Mouse (Mus musculus) limb, embryonic 14.5 days (tissue): ENCODE measurements around the gene Atf6b. TPM values are rescaled to one million over a fixed set of nuclear protein-coding genes. Genes with fewer than 3 reads are reported as not detected.

Experiments used
- ATAC-seq: fragments of 200-750 bp; cut with Nextera tagmentation; 2 replicates; pipeline ENCODE4 v1.8.0; 2017; ENCODE audit warnings: low read depth, moderate number of reproducible peaks, moderate TSS enrichment; ENCODE audit not compliant: low FRiP score
- DNase-seq: peaks from one replicate; pipeline ENCODE4 v3.0.0-alpha.2; 2015; ENCODE audit warnings: low spot score
- H3K27ac ChIP-seq: fragments of 300-500 bp; sonication (generic); replicated peaks from 2 replicates; pipeline ENCODE4 v1.5.1; 2014; ENCODE audit warnings: low read depth, mild to moderate bottlenecking, low read length, moderate library complexity, mixed read lengths
- H3K27me3 ChIP-seq: fragments of 300-500 bp; sonication (generic); 2 replicates; pipeline ENCODE4 v1.6.1; 2014; ENCODE audit warnings: low read length, mixed read lengths; ENCODE audit not compliant: control insufficient read depth, insufficient read depth
- H3K36me3 ChIP-seq: fragments of 300-500 bp; sonication (generic); 2 replicates; pipeline ENCODE4 v1.6.1; 2014; ENCODE audit warnings: mild to moderate bottlenecking, low read length, moderate library complexity, mixed read lengths; ENCODE audit not compliant: control insufficient read depth, insufficient read depth
- H3K4me1 ChIP-seq: fragments of 300-500 bp; sonication (generic); 2 replicates; pipeline ENCODE4 v1.6.1; 2014; ENCODE audit warnings: antibody characterized with exemption, low read length, mixed read lengths; ENCODE audit not compliant: control insufficient read depth, insufficient read depth
- H3K4me2 ChIP-seq: fragments of 300-500 bp; sonication (generic); replicated peaks from 2 replicates; pipeline ENCODE4 v1.6.1; 2014; ENCODE audit warnings: low read depth, mild to moderate bottlenecking, low read length, moderate library complexity; ENCODE audit not compliant: severe bottlenecking
- H3K4me3 ChIP-seq: fragments of 300-500 bp; sonication (generic); replicated peaks from 2 replicates; pipeline ENCODE4 v1.5.1; 2014; ENCODE audit warnings: low read length
- H3K9ac ChIP-seq: fragments of 300-500 bp; sonication (generic); 2 replicates; pipeline ENCODE4 v1.6.1; 2014; ENCODE audit warnings: mild to moderate bottlenecking, low read depth, low read length, moderate library complexity; ENCODE audit not compliant: severe bottlenecking
- H3K9me3 ChIP-seq: fragments of 300-500 bp; sonication (generic); 2 replicates; pipeline ENCODE4 v1.6.1; 2016; ENCODE audit warnings: low read length; ENCODE audit not compliant: control insufficient read depth
- POLR2A ChIP-seq: fragments of 200-500 bp; IDR thresholded peaks from 2 replicates; pipeline ENCODE4 v1.8.0; 2012; ENCODE audit warnings: inconsistent platforms, mild to moderate bottlenecking, moderate library complexity, borderline replicate concordance; ENCODE audit not compliant: insufficient read depth, insufficient read length; ENCODE audit errors: extremely low read depth
- WGBS: fragments of 180-500 bp; shearing (Covaris S2); extraction: QIAGEN DNeasy Blood & Tissue Kit; methylation state at CpG from one replicate; pipeline ENCODE4 v1.1.7; 2014; 5-methylcytosine and 5-hydroxymethylcytosine counted together
- polyA plus RNA-seq, 2 experiments: library from polyadenylated mRNA; depleted of rRNA in 1 of 2; stranded (reverse) in 1 of 2; unstranded in 1 of 2; fragments of >200 nt; fragmentation: Nextera tagmentation in 1 of 2; extraction: Ambion mirVana in 1 of 2; gene quantifications; 2 replicates each; pipeline versions ENCODE4 v1.2.1 to v1.2.3; 2012 to 2014

The Atf6b gene
- polyA plus RNA-seq, 2 experiments, result 68.3 to 104 TPM

DNA sequence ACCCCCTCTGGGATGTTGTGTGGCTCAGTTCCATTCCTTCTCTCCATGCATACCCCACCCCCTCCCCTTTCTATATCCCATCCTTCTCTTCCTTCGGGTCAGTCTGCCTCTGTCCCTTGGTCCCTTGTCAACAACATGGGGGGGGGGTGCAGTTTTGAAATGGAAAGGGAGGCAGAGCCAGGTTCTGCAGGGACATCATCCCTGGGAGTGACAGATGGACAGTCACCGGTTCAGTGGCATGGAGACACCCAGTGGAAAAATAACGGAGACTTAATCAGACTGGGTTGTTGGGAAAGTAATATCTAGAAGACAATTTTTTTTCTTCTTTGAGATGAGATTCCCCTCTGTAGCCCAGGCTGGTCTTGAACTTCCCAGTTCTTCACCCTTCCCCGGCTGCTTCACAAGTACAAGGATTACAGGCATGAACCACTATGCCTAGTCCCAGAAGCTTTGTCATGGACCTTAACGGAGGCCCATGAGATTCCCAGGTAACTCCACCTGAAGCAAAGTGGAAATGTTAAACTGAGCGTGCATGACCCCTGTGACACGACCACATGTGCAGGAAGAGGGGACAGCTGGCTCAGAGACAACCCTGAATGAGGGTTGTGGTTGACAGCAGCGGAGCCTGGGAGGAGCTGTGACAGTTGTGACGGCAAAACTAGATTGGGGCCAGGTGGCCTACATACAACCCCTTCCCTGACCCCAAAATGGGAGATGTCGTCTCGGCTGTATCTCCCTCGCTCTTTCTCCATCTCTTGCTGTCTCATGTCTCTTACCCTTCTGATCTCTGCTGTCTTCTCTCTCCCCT is 16.9 kb upstream of the Atf6b start:
- ATAC-seq (no peak), DNase-seq (no peak)
- 17% methylated on average over 12 of the region's 12 CpGs for WGBS
- no peak for TF ChIP-seq POLR2A
- Histone ChIP-seq H3K4me2 (peak overlapping the region; percentile 78; the same call in 1 of the 2 replicates), H3K36me3 (peaks cover 8% of the 10 kb centered on the region), H3K4me3 (peak overlapping the region; percentile 81; the same call in 1 of the 2 replicates), H3K27me3 (peaks cover 36% of the 10 kb centered on the region), H3K4me1 (peaks cover 30% of the 10 kb centered on the region), H3K27ac (no peak overlapping the region), H3K9ac (no peak overlapping the region), H3K9me3 (no peaks in the 10 kb centered on the region)

DNA sequence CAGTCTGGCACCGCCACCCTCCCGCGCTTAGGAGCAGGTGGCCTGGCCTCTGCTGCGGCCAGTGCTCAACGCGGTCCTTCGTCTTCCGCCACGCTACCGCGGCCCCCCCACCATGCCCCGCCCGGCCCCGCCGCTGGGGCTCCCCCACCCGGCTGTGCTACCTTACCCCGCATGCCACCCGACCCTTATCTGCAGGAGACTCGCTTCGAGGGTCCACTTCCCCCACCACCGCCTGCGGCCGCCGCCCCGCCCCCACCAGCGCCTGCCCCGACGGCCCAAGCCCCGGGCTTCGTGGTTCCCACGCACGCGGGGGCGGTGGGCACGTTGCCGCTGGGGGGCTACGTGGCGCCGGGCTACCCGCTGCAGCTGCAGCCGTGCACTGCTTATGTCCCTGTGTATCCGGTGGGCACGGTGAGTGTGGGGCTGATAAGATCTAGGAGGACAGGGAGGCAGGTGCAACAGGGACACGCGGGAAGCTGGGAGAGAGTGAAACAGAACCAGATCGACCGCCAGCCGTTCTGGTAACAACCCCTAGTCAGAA is 16.1 kb upstream of the Atf6b start:
- peaks cover 30% of the 10 kb centered on the region for H3K4me1 ChIP-seq
- H3K9ac ChIP-seq, result no peak overlapping the region
- no peak for TF ChIP-seq POLR2A
- peak overlapping the region; percentile 38 for H3K4me3 ChIP-seq
- no peak overlapping the region for H3K27ac ChIP-seq
- ATAC-seq, result no peak
- H3K9me3 ChIP-seq, result no peaks in the 10 kb centered on the region
- 3% methylated on average over 42 of the region's 48 CpGs for WGBS
- no peak for DNase-seq
- H3K4me2 ChIP-seq, result peak overlapping the region; percentile 43
- no peaks in the 10 kb centered on the region for H3K36me3 ChIP-seq
- H3K27me3 ChIP-seq, result peaks cover 36% of the 10 kb centered on the region

DNA sequence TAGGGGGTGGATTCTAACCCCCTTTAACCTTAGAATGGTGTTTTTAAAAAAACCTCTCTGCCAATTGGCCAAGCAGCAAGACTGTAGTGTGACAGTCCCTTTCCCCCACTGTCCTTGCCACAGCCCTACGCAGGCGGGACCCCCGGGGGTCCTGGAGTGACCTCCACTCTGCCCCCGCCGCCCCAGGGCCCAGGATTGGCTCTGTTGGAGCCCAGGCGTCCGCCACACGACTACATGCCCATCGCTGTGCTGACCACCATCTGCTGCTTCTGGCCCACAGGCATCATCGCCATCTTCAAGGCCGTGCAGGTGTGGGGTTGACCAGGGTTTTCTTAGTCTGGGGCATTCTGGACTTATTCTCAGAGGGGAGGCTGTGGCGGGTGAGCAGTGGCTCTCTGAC is 15.3 kb upstream of the Atf6b start:
- H3K36me3 ChIP-seq, result no peaks in the 10 kb centered on the region
- 11% methylated on average over 11 of the region's 12 CpGs for WGBS
- peak overlapping the region; percentile 44 for H3K9ac ChIP-seq
- peaks cover 36% of the 10 kb centered on the region for H3K27me3 ChIP-seq
- no peak for DNase-seq
- peaks cover 26% of the 10 kb centered on the region for H3K4me1 ChIP-seq
- peak overlapping the region; percentile 79 for H3K4me2 ChIP-seq
- no peak overlapping the region for H3K27ac ChIP-seq
- H3K9me3 ChIP-seq, result no peaks in the 10 kb centered on the region
- peak overlapping the region; percentile 38 for H3K4me3 ChIP-seq
- no peak for ATAC-seq
- TF ChIP-seq POLR2A, result no peak

DNA sequence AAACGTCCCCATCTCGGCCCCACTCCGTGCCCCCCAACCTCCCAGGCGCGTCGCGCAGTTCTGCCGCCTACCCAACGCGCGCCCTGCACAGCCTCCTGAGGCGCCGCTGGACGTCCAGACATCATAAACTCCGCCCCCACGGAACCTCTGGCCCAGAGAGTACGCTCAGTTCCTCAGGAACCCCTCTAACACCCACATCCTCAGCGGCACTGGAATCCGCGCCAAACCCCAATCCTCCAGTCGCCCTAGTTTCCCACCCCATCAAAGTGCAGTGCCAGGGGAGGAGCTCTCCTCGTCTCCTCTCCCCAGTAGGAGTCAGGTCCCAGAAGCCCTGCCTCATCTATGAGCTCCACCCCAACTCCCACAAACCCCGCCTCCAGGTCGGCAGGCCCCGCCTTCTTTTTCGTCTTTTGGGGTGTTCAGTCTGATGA is 14.7 kb upstream of the Atf6b start:
- peak overlapping the region; percentile 79 for H3K4me2 ChIP-seq
- peaks cover 36% of the 10 kb centered on the region for H3K27me3 ChIP-seq
- peaks cover 26% of the 10 kb centered on the region for H3K4me1 ChIP-seq
- ATAC-seq (peak; percentile 25; the same call in 1 of the 2 replicates), DNase-seq (peak; percentile 34)
- TF ChIP-seq POLR2A, result no peak
- peak overlapping the region; percentile 38 for H3K4me3 ChIP-seq
- no peaks in the 10 kb centered on the region for H3K9me3 ChIP-seq
- no peak overlapping the region for H3K27ac ChIP-seq
- H3K9ac ChIP-seq, result peak overlapping the region; percentile 44
- WGBS, result 2% methylated on average over 24 of the region's 26 CpGs
- H3K36me3 ChIP-seq, result no peaks in the 10 kb centered on the region

DNA sequence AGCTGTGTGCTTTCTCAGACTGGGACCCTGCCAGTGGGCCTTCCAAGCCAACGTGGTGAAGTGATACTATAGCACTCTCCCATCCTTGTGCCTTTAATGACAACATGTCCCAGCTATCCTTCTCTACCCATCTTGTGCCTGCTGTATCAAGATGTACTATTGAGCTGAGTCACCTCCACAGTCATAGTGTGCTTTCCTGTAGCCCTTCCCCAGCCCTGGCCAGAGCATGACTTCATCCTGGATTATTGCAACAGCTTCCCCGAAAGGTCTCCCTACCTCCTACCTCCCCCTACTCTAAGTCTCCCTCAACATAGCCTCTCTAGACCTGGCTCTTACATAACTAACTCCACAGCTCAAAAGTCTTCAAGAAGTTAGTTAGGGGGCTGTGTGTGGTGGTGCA is 11.3 kb upstream of the Atf6b start:
- WGBS, result 56% methylated on average over 2 of the region's 2 CpGs
- Histone ChIP-seq H3K9me3 (no peaks in the 10 kb centered on the region), H3K36me3 (no peaks in the 10 kb centered on the region), H3K9ac (no peak overlapping the region), H3K4me3 (no peak overlapping the region), H3K27me3 (peaks cover 23% of the 10 kb centered on the region), H3K4me1 (peaks cover 12% of the 10 kb centered on the region), H3K4me2 (no peak overlapping the region), H3K27ac (no peak overlapping the region)
- no peak for TF ChIP-seq POLR2A
- DNase-seq, result no peak
- ATAC-seq, result no peak
